Mouse (Mus musculus): ENCODE measurements around the gene Nod1. TPM values are rescaled to one million over a fixed set of nuclear protein-coding genes. Genes with fewer than 3 reads are reported as not detected.

The Nod1 gene
- polyA plus RNA-seq, 1 experiment from 2014 or later, result 6.8 TPM

DNA sequence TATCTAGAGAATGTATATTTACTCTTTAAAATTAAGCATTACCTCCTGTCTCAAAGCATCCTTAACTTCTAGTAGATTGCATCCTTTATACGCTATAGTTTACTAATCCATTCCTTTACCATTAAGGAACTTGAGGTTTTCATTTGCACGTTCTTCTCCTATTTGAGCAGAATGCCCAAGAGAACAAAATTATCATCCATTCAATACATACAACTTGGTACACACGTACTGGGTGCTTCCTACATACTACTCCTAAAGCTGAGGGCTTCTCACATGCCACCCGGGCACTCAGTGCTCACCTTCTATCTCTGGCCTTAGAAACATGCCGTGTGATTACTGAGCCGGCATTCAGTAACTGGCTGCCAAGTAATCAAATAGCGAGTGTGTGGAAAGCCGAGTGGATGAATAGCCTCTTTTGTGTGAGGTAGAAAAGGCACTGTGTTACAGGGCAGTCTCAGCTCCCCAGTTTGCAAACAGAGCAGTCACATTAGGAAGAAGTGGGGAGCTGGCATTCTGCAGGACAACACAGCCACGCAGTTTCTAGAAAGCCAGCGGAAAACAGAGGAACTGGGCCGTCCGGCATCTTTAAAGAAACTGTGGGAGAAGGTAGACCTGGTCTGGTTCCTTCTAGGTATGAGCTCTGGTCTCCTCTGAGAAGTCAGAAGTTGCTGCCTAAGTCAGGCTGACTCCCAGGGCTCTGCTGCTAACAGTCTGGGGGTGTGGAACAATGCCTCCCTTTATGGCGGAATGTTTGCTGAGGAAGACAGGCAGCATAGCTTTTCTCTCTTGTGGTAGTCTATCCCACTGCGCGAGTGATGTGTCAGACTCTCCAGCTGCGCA is 37.2 kb upstream of the Nod1 start:
- H3K9me3 ChIP-seq (replicated peaks; ENCODE audit: control insufficient read depth, low read length), result peaks cover 2% of the 10 kb centered on the region; the same call in 1 of the 2 replicates
- no peak for ATAC-seq (replicated peaks; ENCODE audit: extremely low read depth, insufficient read depth, low FRiP score)
- H3K9ac ChIP-seq (ENCODE audit: low read length), result 0 out of 2 replicates have a peak overlapping the region, but pooled peaks have one; percentile 23
- no peaks in the 10 kb centered on the region for H3K27me3 ChIP-seq (ENCODE audit: control insufficient read depth, insufficient read depth, low read length)
- WGBS, result 27% methylated on average over 16 of the region's 16 CpGs
- no peak overlapping the region for H3K4me3 ChIP-seq (ENCODE audit: low read length)
- peaks cover 4% of the 10 kb centered on the region; the same call in 1 of the 2 replicates for H3K4me1 ChIP-seq (ENCODE audit: control insufficient read depth, insufficient read depth, low read length)
- H3K36me3 ChIP-seq (ENCODE audit: control insufficient read depth, insufficient read depth), result no peaks in the 10 kb centered on the region
- H3K27ac ChIP-seq (ENCODE audit: low read length), result no peak overlapping the region
- peak overlapping the region; percentile 24 for H3K4me2 ChIP-seq (ENCODE audit: low read depth, low read length)

DNA sequence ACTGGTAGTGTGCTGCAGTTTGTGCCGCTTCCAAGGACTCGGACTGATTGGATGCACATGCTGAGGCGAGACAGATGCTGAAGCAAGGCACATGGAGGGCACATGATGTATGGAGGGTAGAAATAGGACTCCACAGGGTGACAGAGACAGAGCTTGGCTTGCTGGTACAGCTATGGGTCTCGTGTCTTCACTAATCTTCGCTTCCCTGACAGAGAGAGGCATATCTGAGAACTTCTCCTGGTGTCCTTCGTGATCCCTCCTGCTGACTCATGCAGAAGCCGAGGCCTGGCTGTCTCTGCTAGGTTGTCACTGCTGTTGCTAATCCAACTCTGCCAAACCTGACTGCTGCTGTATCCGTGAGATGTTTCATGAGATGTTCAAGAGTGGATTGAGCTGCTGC is 36.0 kb upstream of the Nod1 start:
- ATAC-seq (replicated peaks; ENCODE audit: extremely low read depth, insufficient read depth, low FRiP score), result no peak
- Histone ChIP-seq H3K4me1 (ENCODE audit: control insufficient read depth, insufficient read depth, low read length) (peaks cover 4% of the 10 kb centered on the region; the same call in 1 of the 2 replicates), H3K4me2 (ENCODE audit: low read depth, low read length) (no peak overlapping the region), H3K9me3 (replicated peaks; ENCODE audit: control insufficient read depth, low read length) (no peaks in the 10 kb centered on the region), H3K27me3 (ENCODE audit: control insufficient read depth, insufficient read depth, low read length) (no peaks in the 10 kb centered on the region), H3K36me3 (ENCODE audit: control insufficient read depth, insufficient read depth) (no peaks in the 10 kb centered on the region), H3K9ac (ENCODE audit: low read length) (no peak overlapping the region), H3K4me3 (ENCODE audit: low read length) (no peak overlapping the region), H3K27ac (ENCODE audit: low read length) (no peak overlapping the region)
- 84% methylated on average over 8 of the region's 8 CpGs for WGBS

DNA sequence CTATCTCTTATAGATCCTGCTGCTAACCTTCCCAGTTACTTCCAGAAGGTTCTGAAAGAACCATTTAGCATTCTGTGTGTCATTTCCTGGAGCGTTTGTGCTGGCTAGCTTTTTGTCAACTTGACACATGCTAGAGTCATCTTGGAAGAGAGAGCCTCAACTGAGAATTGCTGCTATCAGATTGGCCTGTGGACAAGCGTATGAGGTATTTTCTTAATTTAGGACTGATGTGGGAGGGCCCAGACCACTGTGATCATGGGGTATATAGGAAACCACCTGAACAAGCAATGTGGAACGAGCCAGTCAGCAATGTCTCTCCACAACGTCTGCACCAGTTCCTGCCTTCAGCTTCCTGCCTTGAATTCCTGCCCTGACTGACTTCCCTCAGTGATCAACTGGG is 31.1 kb upstream of the Nod1 start:
- no peak for ATAC-seq (replicated peaks; ENCODE audit: extremely low read depth, insufficient read depth, low FRiP score)
- Histone ChIP-seq H3K4me1 (ENCODE audit: control insufficient read depth, insufficient read depth, low read length) (no peaks in the 10 kb centered on the region), H3K27ac (ENCODE audit: low read length) (no peak overlapping the region), H3K9ac (ENCODE audit: low read length) (no peak overlapping the region), H3K9me3 (replicated peaks; ENCODE audit: control insufficient read depth, low read length) (no peaks in the 10 kb centered on the region), H3K4me3 (ENCODE audit: low read length) (no peak overlapping the region), H3K4me2 (ENCODE audit: low read depth, low read length) (no peak overlapping the region), H3K36me3 (ENCODE audit: control insufficient read depth, insufficient read depth) (no peaks in the 10 kb centered on the region), H3K27me3 (ENCODE audit: control insufficient read depth, insufficient read depth, low read length) (no peaks in the 10 kb centered on the region)
- WGBS, result 44% methylated on average over 4 of the region's 4 CpGs

DNA sequence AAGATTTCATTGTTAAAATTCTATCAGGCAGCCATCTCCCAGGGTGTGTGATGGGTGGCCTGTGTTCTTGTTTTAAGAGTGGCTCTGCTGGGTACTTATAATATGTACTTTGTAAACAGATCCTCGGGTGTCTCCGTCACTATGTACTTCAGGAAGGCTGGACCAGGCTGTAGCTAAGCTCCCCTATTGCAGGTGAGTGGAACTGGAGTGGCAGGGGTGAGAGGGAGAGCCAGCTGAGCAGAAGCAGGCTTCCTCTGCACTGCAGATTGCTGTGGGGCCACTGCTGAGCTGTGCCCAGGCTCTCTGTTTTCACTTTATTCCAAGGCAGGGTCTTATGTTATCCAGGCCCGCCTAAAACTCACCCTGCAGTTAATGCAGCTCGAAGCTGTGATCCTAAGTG is 30.0 kb upstream of the Nod1 start:
- Histone ChIP-seq H3K4me1 (ENCODE audit: control insufficient read depth, insufficient read depth, low read length) (no peaks in the 10 kb centered on the region), H3K9me3 (replicated peaks; ENCODE audit: control insufficient read depth, low read length) (no peaks in the 10 kb centered on the region), H3K4me2 (ENCODE audit: low read depth, low read length) (no peak overlapping the region), H3K9ac (ENCODE audit: low read length) (no peak overlapping the region), H3K27me3 (ENCODE audit: control insufficient read depth, insufficient read depth, low read length) (no peaks in the 10 kb centered on the region), H3K4me3 (ENCODE audit: low read length) (no peak overlapping the region), H3K27ac (ENCODE audit: low read length) (no peak overlapping the region), H3K36me3 (ENCODE audit: control insufficient read depth, insufficient read depth) (no peaks in the 10 kb centered on the region)
- no peak for ATAC-seq (replicated peaks; ENCODE audit: extremely low read depth, insufficient read depth, low FRiP score)
- 69% methylated on average over 4 of the region's 4 CpGs for WGBS

DNA sequence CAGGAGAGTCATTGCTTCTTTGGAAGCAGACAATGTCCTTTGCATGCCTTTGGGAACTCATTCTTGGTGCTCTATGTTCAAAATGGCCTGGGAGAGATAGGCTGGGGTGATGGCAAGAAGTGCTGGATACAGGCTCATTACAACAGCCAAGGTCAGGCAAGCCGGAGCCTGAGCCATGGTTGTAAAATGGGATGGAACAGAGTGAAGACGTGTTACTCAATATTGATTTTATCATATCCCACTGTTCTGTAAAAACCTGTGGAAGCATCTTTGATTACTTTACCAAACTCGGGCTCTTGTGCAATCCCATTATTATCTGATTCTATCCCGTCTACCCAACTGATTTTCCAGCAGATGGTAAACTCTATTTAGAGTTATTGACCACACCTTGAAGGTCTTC is 28.9 kb upstream of the Nod1 start:
- Histone ChIP-seq H3K9me3 (replicated peaks; ENCODE audit: control insufficient read depth, low read length) (no peaks in the 10 kb centered on the region), H3K4me3 (ENCODE audit: low read length) (no peak overlapping the region), H3K4me1 (ENCODE audit: control insufficient read depth, insufficient read depth, low read length) (no peaks in the 10 kb centered on the region), H3K9ac (ENCODE audit: low read length) (no peak overlapping the region), H3K27ac (ENCODE audit: low read length) (no peak overlapping the region), H3K36me3 (ENCODE audit: control insufficient read depth, insufficient read depth) (no peaks in the 10 kb centered on the region), H3K27me3 (ENCODE audit: control insufficient read depth, insufficient read depth, low read length) (no peaks in the 10 kb centered on the region), H3K4me2 (ENCODE audit: low read depth, low read length) (no peak overlapping the region)
- no peak for ATAC-seq (replicated peaks; ENCODE audit: extremely low read depth, insufficient read depth, low FRiP score)
- 80% methylated on average over 4 of the region's 4 CpGs for WGBS

DNA sequence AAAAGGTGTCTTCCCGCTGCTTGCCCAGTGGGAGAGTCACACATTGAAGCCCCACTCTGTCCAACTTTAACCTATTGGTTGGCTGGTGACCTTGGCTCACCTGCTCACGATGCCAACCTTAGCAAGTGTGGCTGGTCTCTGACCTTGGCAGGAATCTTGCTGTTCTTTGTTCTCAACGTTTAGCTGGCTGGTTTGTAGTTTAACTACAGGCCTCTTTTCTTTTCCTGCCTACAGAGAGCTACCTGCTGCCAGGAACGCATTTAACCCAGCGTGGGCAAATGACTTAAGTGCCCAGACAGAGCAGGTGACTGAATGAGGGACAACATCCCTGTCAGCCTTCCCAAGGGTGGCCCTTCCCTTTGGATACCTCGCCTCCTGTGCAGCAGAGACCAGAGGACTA is 25.3 kb upstream of the Nod1 start:
- ATAC-seq (replicated peaks; ENCODE audit: extremely low read depth, insufficient read depth, low FRiP score), result no peak
- no peaks in the 10 kb centered on the region for H3K36me3 ChIP-seq (ENCODE audit: control insufficient read depth, insufficient read depth)
- no peak overlapping the region for H3K27ac ChIP-seq (ENCODE audit: low read length)
- WGBS, result 69% methylated on average over 6 of the region's 6 CpGs
- no peaks in the 10 kb centered on the region for H3K27me3 ChIP-seq (ENCODE audit: control insufficient read depth, insufficient read depth, low read length)
- H3K9me3 ChIP-seq (replicated peaks; ENCODE audit: control insufficient read depth, low read length), result no peaks in the 10 kb centered on the region
- H3K4me2 ChIP-seq (ENCODE audit: low read depth, low read length), result no peak overlapping the region
- H3K4me3 ChIP-seq (ENCODE audit: low read length), result no peak overlapping the region
- H3K4me1 ChIP-seq (ENCODE audit: control insufficient read depth, insufficient read depth, low read length), result 0 out of 2 replicates have a peak, but pooled peaks cover 2% of the 10 kb centered on the region
- H3K9ac ChIP-seq (ENCODE audit: low read length), result no peak overlapping the region

DNA sequence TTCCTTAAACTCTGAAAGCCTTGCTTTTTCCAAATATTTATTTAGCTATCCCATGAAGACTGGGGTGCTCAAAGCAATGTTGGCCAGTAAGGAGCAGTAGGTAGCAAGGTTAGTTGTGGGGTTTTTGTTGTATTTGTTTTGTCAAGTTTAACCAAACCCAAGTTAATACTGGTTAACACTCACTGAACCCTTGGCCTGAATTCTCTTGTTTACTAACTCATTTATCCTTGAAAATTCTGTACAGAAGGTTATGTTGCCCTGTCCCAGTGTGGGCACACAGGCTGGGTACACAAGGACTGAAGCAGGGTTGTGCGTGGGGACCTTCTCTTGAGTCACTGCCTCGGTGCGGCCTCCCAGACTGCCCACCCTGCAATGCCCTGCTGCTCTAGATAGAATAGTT is 23.9 kb upstream of the Nod1 start:
- 86% methylated on average over 3 of the region's 3 CpGs for whole genome bisulfite sequencing
- no peaks in the 10 kb centered on the region for H3K36me3 ChIP-seq (ENCODE audit: control insufficient read depth, insufficient read depth)
- ATAC-seq (replicated peaks; ENCODE audit: extremely low read depth, insufficient read depth, low FRiP score), result no peak
- no peak overlapping the region for H3K4me3 ChIP-seq (ENCODE audit: low read length)
- H3K27ac ChIP-seq (ENCODE audit: low read length), result no peak overlapping the region
- H3K27me3 ChIP-seq (ENCODE audit: control insufficient read depth, insufficient read depth, low read length), result no peaks in the 10 kb centered on the region
- peaks cover 7% of the 10 kb centered on the region for H3K4me1 ChIP-seq (ENCODE audit: control insufficient read depth, insufficient read depth, low read length)
- no peaks in the 10 kb centered on the region for H3K9me3 ChIP-seq (replicated peaks; ENCODE audit: control insufficient read depth, low read length)
- no peak overlapping the region for H3K4me2 ChIP-seq (ENCODE audit: low read depth, low read length)
- H3K9ac ChIP-seq (ENCODE audit: low read length), result no peak overlapping the region

DNA sequence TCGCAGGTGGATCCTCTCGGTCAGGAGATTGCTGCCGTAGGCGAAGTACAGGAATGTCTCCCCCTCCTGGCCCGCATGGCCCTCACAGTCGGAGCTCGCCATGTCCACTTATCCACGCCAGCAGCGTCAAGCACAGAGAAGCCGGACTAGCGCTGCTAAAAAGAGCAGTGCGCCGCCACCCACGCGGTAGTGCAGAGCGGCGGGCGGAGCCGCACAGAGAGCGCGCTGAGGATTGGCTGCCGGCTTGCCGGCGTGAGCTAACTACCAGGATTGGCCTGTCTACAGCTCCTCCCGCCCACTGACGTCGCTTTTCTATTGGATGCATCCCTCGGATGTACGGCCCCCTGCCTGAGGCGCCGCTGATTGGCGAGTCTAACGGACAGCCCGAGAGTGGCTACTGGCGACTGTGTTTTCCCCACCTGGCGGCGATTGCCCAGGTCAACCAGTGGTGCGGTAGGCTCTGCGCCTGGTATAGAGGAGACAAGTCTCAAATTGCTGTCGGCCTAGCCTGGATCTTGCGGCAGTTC is 20.4 kb upstream of the Nod1 start, which contains the start of gene Ggct:
Gene Ggct, minus strand, starts transcription at position 217 of the 527 bp plus-strand sequence.
- H3K9me3 ChIP-seq (replicated peaks; ENCODE audit: control insufficient read depth, low read length), result no peaks in the 10 kb centered on the region
- H3K36me3 ChIP-seq (ENCODE audit: control insufficient read depth, insufficient read depth), result no peaks in the 10 kb centered on the region
- H3K9ac ChIP-seq (ENCODE audit: low read length), result peak within 1 kb of the TSS; percentile 73
- ATAC-seq (replicated peaks; ENCODE audit: extremely low read depth, insufficient read depth, low FRiP score), result peak; percentile 100
- H3K4me2 ChIP-seq (ENCODE audit: low read depth, low read length), result peak within 1 kb of the TSS; percentile 97
- WGBS, result under 1% methylated on average over 41 of the region's 41 CpGs
- peak within 1 kb of the TSS; percentile 60 for H3K27ac ChIP-seq (ENCODE audit: low read length)
- peaks cover 7% of the 10 kb centered on the region for H3K4me1 ChIP-seq (ENCODE audit: control insufficient read depth, insufficient read depth, low read length)
- H3K27me3 ChIP-seq (ENCODE audit: control insufficient read depth, insufficient read depth, low read length), result no peaks in the 10 kb centered on the region
- H3K4me3 ChIP-seq (ENCODE audit: low read length), result peak within 1 kb of the TSS; percentile 70

DNA sequence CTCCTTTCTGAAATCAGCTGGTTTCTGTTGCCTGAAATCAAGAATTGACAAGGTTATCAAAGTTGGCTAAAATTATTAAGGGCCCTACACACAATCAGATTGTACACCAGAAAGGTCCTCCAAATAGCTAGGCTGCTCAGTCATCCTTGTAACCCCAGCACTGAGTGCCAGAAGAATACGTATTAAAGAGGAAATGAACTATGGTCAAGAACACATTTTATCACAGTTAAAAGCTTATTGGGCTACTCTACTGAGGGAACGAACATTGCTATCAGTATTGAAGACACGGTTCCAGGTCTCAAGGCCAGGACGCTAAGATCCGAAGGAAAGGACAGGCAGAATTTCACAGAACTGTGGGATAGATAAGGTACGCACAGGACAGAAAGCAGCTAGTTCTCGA is 19.7 kb upstream of the Nod1 start:
- H3K27ac ChIP-seq (ENCODE audit: low read length), result peak overlapping the region; percentile 43; the same call in 1 of the 2 replicates
- H3K9me3 ChIP-seq (replicated peaks; ENCODE audit: control insufficient read depth, low read length), result no peaks in the 10 kb centered on the region
- WGBS, result 3% methylated on average over 7 of the region's 7 CpGs
- no peaks in the 10 kb centered on the region for H3K36me3 ChIP-seq (ENCODE audit: control insufficient read depth, insufficient read depth)
- H3K4me1 ChIP-seq (ENCODE audit: control insufficient read depth, insufficient read depth, low read length), result peaks cover 7% of the 10 kb centered on the region
- ATAC-seq (replicated peaks; ENCODE audit: extremely low read depth, insufficient read depth, low FRiP score), result no peak
- H3K9ac ChIP-seq (ENCODE audit: low read length), result peak overlapping the region; percentile 73
- H3K4me3 ChIP-seq (ENCODE audit: low read length), result peak overlapping the region; percentile 70
- H3K27me3 ChIP-seq (ENCODE audit: control insufficient read depth, insufficient read depth, low read length), result no peaks in the 10 kb centered on the region
- H3K4me2 ChIP-seq (ENCODE audit: low read depth, low read length), result peak overlapping the region; percentile 97

All from heart, embryonic 16.5 days (tissue).